Mouse (Mus musculus) telencephalon, adult 2 months (tissue): Measurements from ENCODE around the gene Gm12394.
"Not testable (repeated sequence)": the region's sequence is repeated elsewhere in the genome, so short reads cannot be mapped to it uniquely, and the experiment has no call there.

Source experiments
- DNase-seq: peaks from one replicate; pipeline ENCODE4 v3.0.0-alpha.2; 2011; ENCODE audit warnings: low read depth, low spot score

Gm12394 gene

DNA sequence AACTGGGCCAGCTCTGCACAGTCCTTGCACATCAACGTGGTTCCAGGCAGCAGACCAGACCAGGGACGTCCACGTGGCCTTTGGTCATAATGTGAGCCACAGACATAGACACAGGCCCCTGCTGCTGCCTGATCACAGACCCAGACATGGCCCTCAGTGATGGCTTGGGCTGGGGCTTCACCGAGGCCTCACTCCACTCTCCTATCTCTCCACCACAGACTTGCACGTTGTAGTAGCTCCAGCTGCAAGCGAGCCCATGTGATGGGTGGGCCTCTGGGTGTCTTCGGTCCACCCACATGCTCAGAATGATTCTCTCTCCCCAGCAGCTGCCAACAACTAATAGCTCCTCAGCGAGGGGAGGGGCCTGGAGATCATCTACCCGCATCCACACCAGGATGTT, 3.9 kb upstream of the Gm12394 start:
- not testable (repeated sequence) for DNase-seq

DNA sequence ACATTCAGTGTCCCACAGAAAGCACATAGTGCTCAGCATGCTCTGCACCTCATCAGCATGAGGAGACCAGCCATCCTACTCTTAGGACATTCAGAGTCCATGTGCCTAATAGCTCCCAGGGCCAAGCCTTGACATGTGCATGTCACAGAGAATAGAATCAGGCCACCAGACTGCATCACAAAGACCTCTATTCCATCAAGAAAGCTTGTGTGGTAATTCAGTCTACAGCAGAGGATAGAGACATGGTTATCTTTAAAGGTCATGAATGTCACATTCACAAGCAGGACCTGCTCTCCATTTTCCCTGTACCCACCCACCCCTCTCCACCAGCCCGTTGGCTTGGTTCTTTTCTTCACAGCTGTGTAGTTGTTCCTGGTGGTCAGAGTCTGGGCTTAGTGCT, 2.8 kb downstream of the Gm12394 start, which contains the start of gene Fam205a1:
Gene Fam205a1, minus strand, starts transcription at position 101 of the 400 bp plus-strand sequence.
- DNase-seq = not testable (repeated sequence)

DNA sequence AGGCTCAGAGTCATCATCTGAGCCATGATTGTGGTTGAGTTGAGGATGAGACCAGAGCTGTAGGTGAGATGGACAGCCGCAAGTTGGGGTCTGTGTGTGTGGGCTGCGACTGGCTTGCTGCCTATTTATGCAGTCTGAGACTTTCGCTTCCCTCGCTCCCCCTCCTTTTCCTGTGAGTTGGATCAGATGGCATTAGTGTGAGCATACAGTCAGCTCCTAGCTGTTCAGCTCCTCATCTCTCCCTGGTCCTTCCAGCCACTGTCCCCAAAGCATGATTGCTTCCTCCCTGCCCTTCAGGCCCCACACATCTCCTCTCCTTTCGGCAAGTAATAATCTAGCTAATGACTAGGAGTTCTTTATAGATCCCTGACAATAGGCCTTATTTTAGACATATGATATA, 82.7 kb downstream of the Gm12394 start, which contains the start of gene Ccl21a:
Gene Ccl21a, minus strand, starts transcription at position 101 of the 400 bp plus-strand sequence.
- DNase-seq = not testable (repeated sequence)

DNA sequence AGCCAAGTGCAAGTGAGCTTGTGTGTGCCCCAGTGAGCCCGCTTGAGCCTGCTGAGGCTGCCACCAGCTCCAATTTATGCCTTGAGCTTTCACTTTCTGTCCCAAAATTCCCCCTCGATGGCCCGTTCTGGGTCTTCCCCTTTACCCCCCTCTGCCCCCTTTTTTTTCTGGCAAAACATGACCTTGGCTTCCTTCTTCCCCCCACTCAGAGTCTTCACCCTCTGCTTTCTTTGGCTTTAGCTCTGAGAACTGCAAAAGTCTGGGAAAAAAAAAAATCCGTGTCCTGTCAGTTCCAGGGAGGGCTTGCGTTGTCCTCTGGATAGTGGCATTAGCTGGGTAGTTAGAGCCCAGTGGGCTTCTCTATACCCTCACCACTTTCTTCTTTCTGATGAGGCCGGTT, 100.1 kb downstream of the Gm12394 start, which contains the start of gene Ccl19:
Gene Ccl19, minus strand, starts transcription at position 101 of the 400 bp plus-strand sequence.
- not testable (repeated sequence) for DNase-seq

DNA sequence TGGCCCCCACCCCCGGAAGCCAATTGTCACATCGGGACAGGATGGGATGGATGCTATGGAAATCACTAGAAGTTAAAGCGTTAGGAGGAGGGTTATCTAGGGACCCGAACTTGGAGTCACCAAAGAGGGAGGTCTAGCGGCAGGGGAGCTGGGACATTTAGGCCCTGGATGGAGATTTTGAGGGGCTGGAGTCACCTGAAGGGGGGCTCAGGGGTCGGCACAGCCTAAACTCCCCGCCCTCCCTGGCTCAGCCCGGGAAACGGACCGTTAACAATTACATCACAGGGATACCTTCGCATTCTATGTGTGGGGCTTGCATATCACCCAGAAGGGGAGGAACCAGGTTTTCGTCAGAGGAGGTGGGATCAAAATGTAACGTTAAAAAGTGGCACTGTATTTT, 121.3 kb downstream of the Gm12394 start, which contains the start of gene 4930578G10Rik:
Gene 4930578G10Rik, plus strand, starts transcription at position 301 of the 400 bp plus-strand sequence.
- not testable (repeated sequence) for DNase-seq
